Mouse (Mus musculus): ENCODE results near the gene Ginm1. TPM values are rescaled to one million over a fixed set of nuclear protein-coding genes. Genes with fewer than 3 reads are reported as not detected.
A peak's percentile ranks its signal among the peaks of the same experiment; 100 is the strongest.
"Not testable (repeated sequence)": the region's sequence is repeated elsewhere in the genome, so short reads cannot be mapped to it uniquely, and the experiment has no call there.

Gene Ginm1
- total RNA-seq, 2 experiments from 2014 or later = 111 to 119 TPM

GRCm38 (mm10) chr10:7818676-7819075, 26.1 kb upstream of the Ginm1 start:
- intact Hi-C loops (cut with DNase I) = no loop called here
- DNase-seq = no peak

GRCm38 (mm10) chr10:7816476-7816875, 23.9 kb upstream of the Ginm1 start:
- intact Hi-C loops (cut with DNase I) = no loop called here
- DNase-seq = no peak

GRCm38 (mm10) chr10:7809937-7810336, 17.3 kb upstream of the Ginm1 start:
- DNase-seq = peak; percentile 29 to 55

GRCm38 (mm10) chr10:7802519-7803140, 10.0 kb upstream of the Ginm1 start:
- no peak for DNase-seq
- intact Hi-C loops (cut with DNase I) = no loop called here

More at GRCm38 (mm10) chr10:7809937-7810336, 17.3 kb upstream of the Ginm1 start:
- intact Hi-C loops (cut with DNase I) = loop anchor here (1.0 kb wide), 3 partner anchors 73 to 430 kb away; no protein-coding TSS in a partner anchor

GRCm38 (mm10) chr10:7801258-7801657, 8.6 kb upstream of the Ginm1 start:
- intact Hi-C loops (cut with DNase I) = no loop called here
- no peak for DNase-seq

GRCm38 (mm10) chr10:7792254-7792750, 322 bp downstream of the Ginm1 start:
- intact Hi-C loops (cut with DNase I) = loop anchor here (1.0 to 5.0 kb wide), 2 partner anchors 11 to 165 kb away; partner anchors contain the start of gene Tab2
- DNase-seq = no peak

GRCm38 (mm10) chr10:7787319-7787718, 5.3 kb downstream of the Ginm1 start:
- intact Hi-C loops (cut with DNase I) = no loop called here
- no peak for DNase-seq

- intact Hi-C loops (cut with DNase I) = loop anchor here (1.0 to 2.0 kb wide), 2 partner anchors 11 to 54 kb away; partner anchors contain the start of genes Ginm1 and Ppil4
- no peak for DNase-seq
Measured at GRCm38 (mm10) chr10:7781214-7781613, 11.4 kb downstream of the Ginm1 start.

- intact Hi-C loops (cut with DNase I) = loop anchor here (1.0 to 2.0 kb wide), 2 partner anchors 12 to 54 kb away; partner anchors contain the start of genes Ginm1 and Ppil4
- DNase-seq = peak; percentile 86 to 89
Measured at GRCm38 (mm10) chr10:7780238-7781176, 12.1 kb downstream of the Ginm1 start.

GRCm38 (mm10) chr10:7779751-7780237, 12.8 kb downstream of the Ginm1 start:
- no peak for DNase-seq
- intact Hi-C loops (cut with DNase I) = loop anchor here (2.0 to 5.0 kb wide), 2 partner anchors 53 to 97 kb away; partner anchors contain the start of genes Lats1 and Pcmt1

GRCm38 (mm10) chr10:7778361-7778760, 14.3 kb downstream of the Ginm1 start:
- DNase-seq = no peak
- intact Hi-C loops (cut with DNase I) = loop anchor here (5.0 kb wide), 1 partner anchor 96 kb away; the partner anchor contains the start of genes Lats1 and Pcmt1

- peak; percentile 18 to 23 for DNase-seq
- intact Hi-C loops (cut with DNase I) = loop anchor here (5.0 kb wide), 1 partner anchor 93 kb away; the partner anchor contains the start of genes Lats1 and Pcmt1
Measured at GRCm38 (mm10) chr10:7775421-7775820, 17.2 kb downstream of the Ginm1 start.

GRCm38 (mm10) chr10:7772769-7773168, 19.9 kb downstream of the Ginm1 start:
- intact Hi-C loops (cut with DNase I) = no loop called here
- no peak for DNase-seq

- no peak for DNase-seq
- intact Hi-C loops (cut with DNase I) = no loop called here
Measured at GRCm38 (mm10) chr10:7772346-7772745, 20.3 kb downstream of the Ginm1 start.

GRCm38 (mm10) chr10:7757544-7757943, 35.1 kb downstream of the Ginm1 start:
- no peak for DNase-seq
- intact Hi-C loops (cut with DNase I) = no loop called here

- intact Hi-C loops (cut with DNase I) = no loop called here
- DNase-seq = no peak
Measured at GRCm38 (mm10) chr10:7748752-7749151, 43.9 kb downstream of the Ginm1 start.

GRCm38 (mm10) chr10:7745528-7745927, 47.1 kb downstream of the Ginm1 start:
- intact Hi-C loops (cut with DNase I); DNase-seq: not testable (repeated sequence)

- intact Hi-C loops (cut with DNase I) = no loop called here
Measured at GRCm38 (mm10) chr10:7737914-7738313, 54.7 kb downstream of the Ginm1 start.

GRCm38 (mm10) chr10:7737122-7737521, 55.5 kb downstream of the Ginm1 start:
- no peak for DNase-seq
- intact Hi-C loops (cut with DNase I) = no loop called here

More at GRCm38 (mm10) chr10:7737914-7738313, 54.7 kb downstream of the Ginm1 start:
- DNase-seq = no peak

- DNase-seq = no peak
- intact Hi-C loops (cut with DNase I) = no loop called here
Measured at GRCm38 (mm10) chr10:7731582-7731981, 61.0 kb downstream of the Ginm1 start.
